Mouse (Mus musculus) intestine, embryonic 15.5 days (tissue): Measurements from ENCODE around the gene Mmrn2. TPM values are rescaled to one million over a fixed set of nuclear protein-coding genes. Genes with fewer than 3 reads are reported as not detected.
"Not testable (repeated sequence)": the region's sequence is repeated elsewhere in the genome, so short reads cannot be mapped to it uniquely, and the experiment has no call there.

Experiments
- ATAC-seq: fragments of 200-750 bp; cut with Nextera tagmentation; 2 replicates; pipeline ENCODE4 v1.8.0; 2017; ENCODE audit warnings: moderate TSS enrichment, moderate library complexity
- H3K27ac ChIP-seq: fragments of 300-500 bp; sonication (generic); 2 replicates; pipeline ENCODE4 v1.5.1; 2015; ENCODE audit warnings: mild to moderate bottlenecking, inconsistent platforms
- H3K27me3 ChIP-seq: fragments of 300-500 bp; sonication (generic); replicated peaks from 2 replicates; pipeline ENCODE4 v1.6.1; 2015; ENCODE audit warnings: inconsistent platforms
- H3K36me3 ChIP-seq: fragments of 300-500 bp; sonication (generic); 2 replicates; pipeline ENCODE4 v1.6.1; 2015; ENCODE audit warnings: inconsistent platforms
- H3K4me1 ChIP-seq: fragments of 300-500 bp; sonication (generic); replicated peaks from 2 replicates; pipeline ENCODE4 v1.6.1; 2015; ENCODE audit warnings: inconsistent platforms
- H3K4me2 ChIP-seq: fragments of 300-500 bp; sonication (generic); replicated peaks from 2 replicates; pipeline ENCODE4 v1.6.1; 2015; ENCODE audit warnings: mild to moderate bottlenecking, inconsistent platforms
- H3K4me3 ChIP-seq: fragments of 300-500 bp; sonication (generic); replicated peaks from 2 replicates; pipeline ENCODE4 v1.5.1; 2015; ENCODE audit warnings: inconsistent platforms
- H3K9ac ChIP-seq: fragments of 300-500 bp; sonication (generic); 2 replicates; pipeline ENCODE4 v1.6.1; 2015; ENCODE audit warnings: inconsistent platforms
- H3K9me3 ChIP-seq: fragments of 300-500 bp; sonication (generic); 2 replicates; pipeline ENCODE4 v1.6.1; 2016; ENCODE audit warnings: inconsistent platforms
- WGBS: fragments of 180-500 bp; shearing (Covaris S2); methylation state at CpG from one replicate; pipeline ENCODE4 v1.1.7; 2015; 5-methylcytosine and 5-hydroxymethylcytosine counted together
- polyA plus RNA-seq: library from polyadenylated mRNA; unstranded; fragments of >200 nt; fragmentation: Nextera tagmentation; extraction: Ambion mirVana; gene quantifications from 2 replicates; pipeline ENCODE4 v1.2.1, GENCODE M21; 2015

The Mmrn2 gene
- polyA plus RNA-seq, 1 experiment from 2014 or later: 7.9 TPM

- not testable (repeated sequence) for H3K27ac ChIP-seq, H3K27me3 ChIP-seq, H3K9me3 ChIP-seq, H3K36me3 ChIP-seq, ATAC-seq
- H3K4me2 ChIP-seq: peak overlapping the region; percentile 90
- peak overlapping the region; percentile 37 for H3K4me3 ChIP-seq
- WGBS: 86% methylated on average over 15 of the region's 15 CpGs
- H3K9ac ChIP-seq: peak overlapping the region; percentile 46; the same call in 1 of the 2 replicates
- peaks cover 13% of the 10 kb centered on the region for H3K4me1 ChIP-seq
These were observed 10.8 kb upstream of the Mmrn2 start for GRCm38 (mm10) chr14:34364254-34365146.

- Histone ChIP-seq H3K36me3 (no peaks in the 10 kb centered on the region), H3K9me3 (no peaks in the 10 kb centered on the region), H3K9ac (no peak overlapping the region), H3K4me2 (no peak overlapping the region), H3K27me3 (no peaks in the 10 kb centered on the region), H3K4me1 (peaks cover 13% of the 10 kb centered on the region), H3K27ac (no peak overlapping the region), H3K4me3 (no peak overlapping the region)
- no peak for ATAC-seq
- 95% methylated on average over 2 of the region's 2 CpGs for WGBS
These were observed 10.1 kb upstream of the Mmrn2 start for GRCm38 (mm10) chr14:34365147-34365507.

GRCm38 (mm10) chr14:34370203-34370602, 5.1 kb upstream of the Mmrn2 start:
- Histone ChIP-seq H3K27ac (no peak overlapping the region), H3K4me2 (no peak overlapping the region), H3K9ac (no peak overlapping the region), H3K4me1 (peaks cover 11% of the 10 kb centered on the region), H3K9me3 (no peaks in the 10 kb centered on the region), H3K27me3 (no peaks in the 10 kb centered on the region), H3K36me3 (no peaks in the 10 kb centered on the region), H3K4me3 (no peak overlapping the region)
- ATAC-seq: no peak
- WGBS: 65% methylated on average over 3 of the region's 3 CpGs

GRCm38 (mm10) chr14:34370921-34371320, 4.3 kb upstream of the Mmrn2 start:
- Histone ChIP-seq H3K4me3 (no peak overlapping the region), H3K4me1 (peaks cover 11% of the 10 kb centered on the region), H3K4me2 (no peak overlapping the region), H3K36me3 (no peaks in the 10 kb centered on the region), H3K9me3 (no peaks in the 10 kb centered on the region), H3K27me3 (no peaks in the 10 kb centered on the region), H3K9ac (no peak overlapping the region), H3K27ac (no peak overlapping the region)
- no peak for ATAC-seq
- 84% methylated on average over 3 of the region's 3 CpGs for WGBS

GRCm38 (mm10) chr14:34371763-34372162, 3.5 kb upstream of the Mmrn2 start:
- WGBS: 67% methylated on average over 2 of the region's 2 CpGs
- H3K9ac ChIP-seq: no peak overlapping the region
- no peak overlapping the region for H3K4me2 ChIP-seq

GRCm38 (mm10) chr14:34372646-34373045, 2.6 kb upstream of the Mmrn2 start:
- H3K9me3 ChIP-seq: no peaks in the 10 kb centered on the region
- ATAC-seq: no peak
- no peak overlapping the region for H3K4me2 ChIP-seq
- no peaks in the 10 kb centered on the region for H3K27me3 ChIP-seq
- H3K4me3 ChIP-seq: no peak overlapping the region
- H3K4me1 ChIP-seq: peaks cover 11% of the 10 kb centered on the region
- no peaks in the 10 kb centered on the region for H3K36me3 ChIP-seq
- H3K9ac ChIP-seq: no peak overlapping the region
- 86% methylated on average over 6 of the region's 6 CpGs for WGBS
- no peak overlapping the region for H3K27ac ChIP-seq

More at GRCm38 (mm10) chr14:34371763-34372162, 3.5 kb upstream of the Mmrn2 start:
- H3K4me1 ChIP-seq: peaks cover 11% of the 10 kb centered on the region
- H3K27ac ChIP-seq: no peak overlapping the region
- no peaks in the 10 kb centered on the region for H3K27me3 ChIP-seq
- no peaks in the 10 kb centered on the region for H3K9me3 ChIP-seq
- H3K4me3 ChIP-seq: no peak overlapping the region
- H3K36me3 ChIP-seq: no peaks in the 10 kb centered on the region
- no peak; the same call in 1 of the 2 replicates for ATAC-seq

- no peak for ATAC-seq
- no peaks in the 10 kb centered on the region for H3K36me3 ChIP-seq
- H3K27ac ChIP-seq: no peak overlapping the region
- H3K9me3 ChIP-seq: no peaks in the 10 kb centered on the region
- H3K4me3 ChIP-seq: no peak overlapping the region
- no peak overlapping the region for H3K4me2 ChIP-seq
- peaks cover 17% of the 10 kb centered on the region for H3K4me1 ChIP-seq
- 86% methylated on average over 6 of the region's 6 CpGs for WGBS
- no peaks in the 10 kb centered on the region for H3K27me3 ChIP-seq
- H3K9ac ChIP-seq: no peak overlapping the region
These were observed 1.7 kb upstream of the Mmrn2 start for GRCm38 (mm10) chr14:34373581-34373980.

GRCm38 (mm10) chr14:34374577-34374976, 688 bp upstream of the Mmrn2 start, which contains the start of gene Sncg:
Gene Sncg, minus strand, starts transcription at chr14:34374789.
- H3K27ac ChIP-seq: no peak within 1 kb of the TSS
- H3K4me2 ChIP-seq: no peak within 1 kb of the TSS
- no peaks in the 10 kb centered on the region for H3K9me3 ChIP-seq
- H3K4me3 ChIP-seq: no peak within 1 kb of the TSS
- peak; percentile 39; the same call in 1 of the 2 replicates for ATAC-seq
- WGBS: 19% methylated on average over 10 of the region's 10 CpGs
- no peaks in the 10 kb centered on the region for H3K27me3 ChIP-seq
- H3K4me1 ChIP-seq: peaks cover 20% of the 10 kb centered on the region
- no peaks in the 10 kb centered on the region for H3K36me3 ChIP-seq
- H3K9ac ChIP-seq: no peak within 1 kb of the TSS

- H3K4me1 ChIP-seq: peaks cover 20% of the 10 kb centered on the region
- 86% methylated on average over 5 of the region's 5 CpGs for WGBS
- no peaks in the 10 kb centered on the region for H3K27me3 ChIP-seq
- H3K9ac ChIP-seq: no peak overlapping the region
- H3K27ac ChIP-seq: no peak overlapping the region
- peak overlapping the region; percentile 9; the same call in 1 of the 2 replicates for H3K4me2 ChIP-seq
- H3K4me3 ChIP-seq: no peak overlapping the region
- no peaks in the 10 kb centered on the region for H3K9me3 ChIP-seq
- ATAC-seq: no peak
- H3K36me3 ChIP-seq: no peaks in the 10 kb centered on the region
These were observed 676 bp downstream of the Mmrn2 start for GRCm38 (mm10) chr14:34375941-34376340.

- Histone ChIP-seq H3K4me2 (peak overlapping the region; percentile 9; the same call in 1 of the 2 replicates), H3K27ac (no peak overlapping the region), H3K4me3 (no peak overlapping the region), H3K4me1 (peaks cover 20% of the 10 kb centered on the region), H3K9ac (no peak overlapping the region), H3K36me3 (no peaks in the 10 kb centered on the region), H3K9me3 (no peaks in the 10 kb centered on the region), H3K27me3 (no peaks in the 10 kb centered on the region)
- WGBS: 72% methylated on average over 4 of the region's 4 CpGs
- no peak for ATAC-seq
These were observed 1.9 kb downstream of the Mmrn2 start for GRCm38 (mm10) chr14:34377121-34377520.

GRCm38 (mm10) chr14:34378560-34379331, 3.5 kb downstream of the Mmrn2 start:
- Histone ChIP-seq H3K9ac (no peak overlapping the region; the same call in 1 of the 2 replicates), H3K27me3 (no peaks in the 10 kb centered on the region), H3K4me3 (no peak overlapping the region), H3K4me2 (no peak overlapping the region; the same call in 1 of the 2 replicates), H3K4me1 (peaks cover 18% of the 10 kb centered on the region), H3K9me3 (no peaks in the 10 kb centered on the region), H3K36me3 (no peaks in the 10 kb centered on the region), H3K27ac (peak overlapping the region; percentile 27; the same call in 1 of the 2 replicates)
- 40% methylated on average over 11 of the region's 11 CpGs for WGBS
- peak; percentile 18; the same call in 1 of the 2 replicates for ATAC-seq
